In genomic region chr19:56321303-56321920, GRCm38 (mm10) we compare ENCODE assay signal across 13 mouse cellular contexts. TPM values are rescaled to one million over a fixed set of nuclear protein-coding genes. Genes with fewer than 3 reads are reported as not detected.
DNase-seq lines count a peak whose midpoint lies in the region; ATAC-seq and TF ChIP-seq lines count a peak whose summit lies in the region.
"Had no signal": no experiment of that assay in that cellular context is flagged by ENCODE, and none has a peak within 500 bp of the region (broad histone marks: within the 10 kb centered on the region; RNA-seq: fewer than 3 reads in every experiment).

No protein-coding gene starts in this region.

- no peak overlapping the region for H3K4me2 ChIP-seq in lung, embryonic 14.5 days
- no peak overlapping the region for H3K4me2 ChIP-seq in limb, embryonic 11.5 days (ENCODE audit: low read depth, severe bottlenecking)
- H3K4me2 ChIP-seq: heart, embryonic 11.5 days had no signal

- no peaks in the 10 kb centered on the region for H3K9me3 ChIP-seq in lung, embryonic 14.5 days (ENCODE audit: low read depth, low read length)
- no peaks in the 10 kb centered on the region for H3K9me3 ChIP-seq in limb, embryonic 11.5 days (ENCODE audit: control insufficient read depth, low read length)
- H3K9me3 ChIP-seq: G1E; megakaryocyte, embryonic 14.5 days had no signal

- no peak overlapping the region for H3K4me3 ChIP-seq in lung, embryonic 14.5 days (ENCODE audit: low read depth, low read length)
- H3K4me3 ChIP-seq in limb, embryonic 11.5 days (ENCODE audit: low read depth, low read length): no peak overlapping the region
- H3K4me3 ChIP-seq: megakaryocyte, embryonic 14.5 days had no signal

- peak; percentile 35 for DNase-seq in lung, embryonic 14.5 days
- DNase-seq in lung, adult 18-20 months: no peak
- DNase-seq in embryo, embryonic 11 days: peak; percentile 28
- DNase-seq in kidney, adult 8-10 months: peak; percentile 33 to 34
- peak; percentile 41 for DNase-seq in limb, embryonic 11.5 days (ENCODE audit: low spot score)
- no peak for DNase-seq in heart, adult 11 months
- DNase-seq in spleen, postnatal 4 days (ENCODE audit: low spot score in 2 of 2): no peak
- DNase-seq: cerebellum, adult 8-10 months; gastrocnemius, postnatal 36 days; liver had no signal

- no peak for ATAC-seq in lung, embryonic 14.5 days (ENCODE audit: insufficient read depth)
- ATAC-seq in limb, embryonic 11.5 days (ENCODE audit: insufficient number of reproducible peaks, low FRiP score, low TSS enrichment, low read depth): no peak

- no peaks in the 10 kb centered on the region for H3K27me3 ChIP-seq in lung, embryonic 14.5 days (ENCODE audit: insufficient read depth, low read length)
- no peaks in the 10 kb centered on the region for H3K27me3 ChIP-seq in limb, embryonic 11.5 days (ENCODE audit: control insufficient read depth, insufficient read depth, low read length)

- 72% methylated on average over 12 of the region's 12 CpGs for WGBS in lung, embryonic 14.5 days
- WGBS in limb, embryonic 11.5 days: 71% methylated on average over 12 of the region's 12 CpGs

- no peak overlapping the region for H3K27ac ChIP-seq in lung, embryonic 14.5 days (ENCODE audit: low read depth)
- peak overlapping the region; percentile 14; the same call in 1 of the 2 replicates for H3K27ac ChIP-seq in limb, embryonic 11.5 days (replicated peaks; ENCODE audit: low read depth, low read length)

- no peak overlapping the region for H3K9ac ChIP-seq in lung, embryonic 14.5 days
- H3K9ac ChIP-seq in limb, embryonic 11.5 days (ENCODE audit: low read length): no peak overlapping the region

- no peak for TF ChIP-seq CTCF in lung, embryonic 14.5 days (IDR thresholded peaks at IDR 0.05; ENCODE audit: low read depth)

- peaks cover 6% of the 10 kb centered on the region for H3K4me1 ChIP-seq in lung, embryonic 14.5 days (ENCODE audit: insufficient read depth)
- peaks cover 19% of the 10 kb centered on the region for H3K4me1 ChIP-seq in limb, embryonic 11.5 days (ENCODE audit: control insufficient read depth, insufficient read depth, low read length)

- no peaks in the 10 kb centered on the region for H3K36me3 ChIP-seq in lung, embryonic 14.5 days (ENCODE audit: insufficient read depth)
- H3K36me3 ChIP-seq in limb, embryonic 11.5 days (ENCODE audit: control insufficient read depth, insufficient read depth, low read length): no peaks in the 10 kb centered on the region
- H3K36me3 ChIP-seq: G1E had no signal

RNA-seq across cellular contexts. Expression of gene Habp2, which starts 34.5 kb away (rescaled TPM):
- 2.8 and 3.1 TPM in 2 replicates for polyA plus RNA-seq in lung, embryonic 14.5 days (2014; fragmentation: Nextera tagmentation; extraction: Ambion mirVana)
- polyA plus RNA-seq in limb, embryonic 11.5 days (2014; fragmentation: Nextera tagmentation; extraction: Ambion mirVana): 0.53 TPM in 1 of 2 replicates, not detected in the other
- polyA plus RNA-seq: G1E had no signal

Comparison
In these comparisons a context has a peak if more than half of its experiments do, and no peak if none do; other contexts are left out.
1. DNase-seq: peak in lung, embryonic 14.5 days (single experiment), embryo, embryonic 11 days (single experiment), kidney, adult 8-10 months (2 of 2) and limb, embryonic 11.5 days (single experiment); none in lung, adult 18-20 months (0 of 2), heart, adult 11 months (single experiment) and spleen, postnatal 4 days (0 of 2).